Mouse (Mus musculus): Measurements from ENCODE around the gene Olfr136.

The Olfr136 gene

GRCm38 (mm10) chr17:38329531-38329930, at the start of gene Olfr136:
TSS of gene Olfr136 (plus strand) at chr17:38329831.
- no peak for DNase-seq (ENCODE audit: low spot score)

GRCm38 (mm10) chr17:38307470-38307869, 22.2 kb upstream of the Olfr136 start, which contains the start of gene Olfr137:
TSS of gene Olfr137 (minus strand) at chr17:38307570.
- DNase-seq (ENCODE audit: low spot score), result no peak

Data from embryo, embryonic 10 days (tissue).